Mouse (Mus musculus): Measurements from ENCODE around the gene Sppl3. TPM values are rescaled to one million over a fixed set of nuclear protein-coding genes. Genes with fewer than 3 reads are reported as not detected.
"Not testable (repeated sequence)": the region's sequence is repeated elsewhere in the genome, so short reads cannot be mapped to it uniquely, and the experiment has no call there.

Sppl3 gene
- polyA plus RNA-seq, 1 experiment from 2014 or later: 6.9 TPM

DNA sequence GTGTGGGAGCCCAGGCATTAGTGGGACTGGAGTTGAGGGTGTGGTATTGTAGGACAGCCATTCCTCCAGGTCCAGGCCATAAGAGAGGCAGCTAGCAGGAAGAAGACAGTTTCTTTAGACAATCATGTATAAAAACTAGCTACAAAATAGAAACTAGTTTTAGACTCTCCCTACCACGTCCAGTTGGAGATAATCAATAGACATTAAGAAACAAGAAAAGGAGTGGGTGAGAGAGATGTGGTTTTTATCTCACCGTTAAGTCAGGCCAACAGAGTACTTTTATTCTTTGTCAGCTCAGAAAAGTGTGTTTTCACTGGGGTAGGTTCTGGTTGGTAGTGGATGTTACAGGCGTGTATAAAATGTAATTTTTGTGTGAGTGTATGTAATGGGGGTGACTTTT is 50.0 kb downstream of the Sppl3 start:
- H3K9ac ChIP-seq: no peak overlapping the region
- no peaks in the 10 kb centered on the region for H3K27me3 ChIP-seq (replicated peaks)
- H3K4me1 ChIP-seq: peaks cover 68% of the 10 kb centered on the region
- peaks cover 30% of the 10 kb centered on the region for H3K36me3 ChIP-seq
- ATAC-seq (ENCODE audit: extremely low read depth, insufficient number of reproducible peaks, low FRiP score, low TSS enrichment): no peak
- no peak overlapping the region for H3K4me2 ChIP-seq
- 83% methylated on average over 3 of the region's 3 CpGs for WGBS
- no peaks in the 10 kb centered on the region for H3K9me3 ChIP-seq
- H3K27ac ChIP-seq (replicated peaks): no peak overlapping the region
- no peak overlapping the region for H3K4me3 ChIP-seq

DNA sequence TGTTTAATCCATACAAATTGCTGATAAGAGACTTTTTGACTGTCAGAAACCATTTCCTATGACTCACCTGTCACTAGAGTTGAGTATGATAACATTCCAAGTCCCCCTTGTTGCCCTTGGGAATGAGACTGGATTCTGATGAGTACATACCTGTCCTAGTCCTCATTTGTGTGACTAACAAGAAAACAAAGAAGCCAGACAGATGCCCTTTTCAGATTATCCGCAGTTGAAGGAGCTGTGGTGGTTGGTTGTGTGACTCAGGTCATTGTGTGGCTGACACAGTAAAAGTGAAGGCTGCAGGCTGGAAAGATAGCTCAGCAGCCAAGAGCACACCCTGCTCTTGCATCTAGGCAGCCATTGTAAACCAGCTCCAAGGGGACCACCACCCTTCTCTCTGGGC is 51.6 kb downstream of the Sppl3 start:
- Histone ChIP-seq H3K27ac (replicated peaks) (no peak overlapping the region), H3K4me3 (no peak overlapping the region), H3K9ac (no peak overlapping the region), H3K27me3 (replicated peaks) (no peaks in the 10 kb centered on the region), H3K36me3 (peaks cover 30% of the 10 kb centered on the region), H3K4me1 (peaks cover 74% of the 10 kb centered on the region), H3K4me2 (no peak overlapping the region), H3K9me3 (no peaks in the 10 kb centered on the region)
- no peak for ATAC-seq (ENCODE audit: extremely low read depth, insufficient number of reproducible peaks, low FRiP score, low TSS enrichment)
- WGBS: 65% methylated on average over 1 of the region's 1 CpGs

DNA sequence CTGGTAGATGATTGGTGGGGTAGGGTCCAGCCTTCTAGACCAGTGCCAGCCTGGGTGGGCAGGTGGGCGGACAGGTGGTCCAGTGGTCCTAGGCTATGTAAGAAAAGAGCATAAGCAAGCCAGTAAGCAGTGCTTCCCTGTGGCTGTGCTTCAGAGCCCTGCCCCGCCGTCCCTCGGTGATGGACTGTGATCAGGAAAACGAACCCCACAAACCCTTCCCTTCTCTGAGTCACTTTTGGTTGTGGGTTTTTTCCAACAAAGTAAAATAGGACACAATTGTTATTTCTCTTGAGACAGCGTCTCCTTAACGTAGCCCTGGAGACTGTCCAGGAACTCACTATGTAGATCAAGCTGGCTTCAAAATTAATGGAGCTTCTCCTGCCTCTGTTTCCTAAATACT is 52.5 kb downstream of the Sppl3 start:
- Histone ChIP-seq H3K27ac (replicated peaks) (no peak overlapping the region), H3K27me3 (replicated peaks) (no peaks in the 10 kb centered on the region), H3K4me2 (no peak overlapping the region), H3K36me3 (peaks cover 30% of the 10 kb centered on the region), H3K9me3 (no peaks in the 10 kb centered on the region), H3K4me1 (peaks cover 77% of the 10 kb centered on the region), H3K9ac (no peak overlapping the region), H3K4me3 (no peak overlapping the region)
- ATAC-seq (ENCODE audit: extremely low read depth, insufficient number of reproducible peaks, low FRiP score, low TSS enrichment): no peak
- 94% methylated on average over 7 of the region's 7 CpGs for WGBS

DNA sequence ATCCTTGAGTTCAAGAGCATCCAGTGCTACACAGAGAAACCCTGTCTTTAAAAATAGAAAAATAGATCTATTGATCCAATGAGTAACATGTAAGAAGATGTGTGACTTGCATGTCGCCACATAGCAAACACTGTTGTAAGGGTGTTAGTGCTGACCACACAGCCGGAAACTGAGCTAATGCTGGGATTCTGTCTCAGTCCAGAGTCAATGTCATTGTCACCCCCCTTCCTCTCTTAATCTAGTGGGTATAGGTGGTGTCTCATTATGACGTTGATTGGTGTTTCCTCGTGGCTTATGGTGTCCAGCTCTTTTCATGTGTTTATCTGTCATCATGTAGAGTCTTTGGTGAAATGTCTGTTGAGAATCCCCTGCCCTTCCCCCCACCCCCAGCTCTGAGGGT is 55.3 kb downstream of the Sppl3 start:
- Histone ChIP-seq H3K27me3 (replicated peaks) (no peaks in the 10 kb centered on the region), H3K4me2 (no peak overlapping the region), H3K36me3 (peaks cover 29% of the 10 kb centered on the region), H3K27ac (replicated peaks) (no peak overlapping the region), H3K9ac (no peak overlapping the region), H3K4me1 (peaks cover 75% of the 10 kb centered on the region), H3K9me3 (no peaks in the 10 kb centered on the region), H3K4me3 (no peak overlapping the region)
- 40% methylated on average over 4 of the region's 4 CpGs for WGBS
- no peak for ATAC-seq (ENCODE audit: extremely low read depth, insufficient number of reproducible peaks, low FRiP score, low TSS enrichment)

DNA sequence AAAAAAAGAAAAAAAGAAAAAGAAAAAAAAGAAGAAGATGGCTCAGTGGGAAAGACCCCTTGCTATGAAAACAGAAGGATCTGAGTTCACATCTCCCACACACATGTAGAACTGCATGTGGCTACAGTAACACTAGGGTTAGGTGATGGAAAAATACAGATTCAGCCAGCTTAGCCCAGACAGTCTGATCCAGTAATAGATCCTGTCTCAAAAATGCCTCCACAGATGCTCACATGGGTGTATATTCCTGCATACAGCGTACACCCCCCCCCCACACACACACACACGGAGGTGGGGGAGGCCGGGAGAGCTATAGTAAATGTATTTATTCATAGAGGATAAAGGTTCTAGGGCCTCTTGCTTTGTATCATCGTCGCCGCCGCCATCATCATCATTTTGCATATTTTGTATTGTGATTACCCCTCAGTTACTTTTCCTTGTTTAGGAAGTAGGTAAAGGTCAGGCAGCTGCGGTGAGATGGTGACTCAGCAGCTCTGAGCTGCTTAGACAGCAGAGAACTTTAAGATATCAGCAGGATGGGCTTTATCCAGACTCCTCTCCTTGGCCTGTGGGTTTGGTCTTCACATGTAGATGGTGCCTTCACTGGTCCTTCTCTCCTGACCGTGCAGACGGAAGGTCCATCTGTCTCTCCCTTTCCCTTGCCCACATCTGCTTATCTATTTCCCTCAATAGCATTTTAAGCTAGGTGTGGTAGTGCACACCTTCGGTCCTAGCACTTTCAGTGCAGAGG is 57.9 kb downstream of the Sppl3 start:
- Histone ChIP-seq H3K4me3 (no peak overlapping the region), H3K9me3 (no peaks in the 10 kb centered on the region), H3K27me3 (replicated peaks) (no peaks in the 10 kb centered on the region), H3K4me2 (peak overlapping the region; percentile 25; the same call in 1 of the 2 replicates), H3K4me1 (peaks cover 87% of the 10 kb centered on the region), H3K36me3 (peaks cover 7% of the 10 kb centered on the region), H3K9ac (no peak overlapping the region), H3K27ac (replicated peaks) (peak overlapping the region; percentile 58)
- WGBS: 79% methylated on average over 11 of the region's 11 CpGs
- ATAC-seq (ENCODE audit: extremely low read depth, insufficient number of reproducible peaks, low FRiP score, low TSS enrichment): no peak

DNA sequence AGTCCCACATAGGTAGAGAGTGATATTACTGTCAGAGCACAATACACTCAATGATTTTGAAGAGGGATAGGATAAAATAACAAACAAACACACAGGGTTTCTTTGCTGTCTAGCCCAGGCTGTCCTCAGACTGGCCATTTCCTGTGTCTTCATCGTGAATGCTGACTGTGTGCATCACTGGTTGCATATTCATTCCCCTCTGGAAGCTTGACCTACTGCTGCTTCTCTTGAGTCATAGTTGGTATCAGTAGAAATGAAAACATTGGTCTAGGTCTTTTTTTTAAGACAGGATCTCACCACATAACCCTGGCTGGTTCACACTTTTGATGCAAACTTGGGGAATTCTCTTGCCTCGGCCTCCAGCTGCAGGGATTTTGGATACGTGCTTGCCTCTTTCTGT is 58.7 kb downstream of the Sppl3 start:
- 84% methylated on average over 3 of the region's 3 CpGs for WGBS

DNA sequence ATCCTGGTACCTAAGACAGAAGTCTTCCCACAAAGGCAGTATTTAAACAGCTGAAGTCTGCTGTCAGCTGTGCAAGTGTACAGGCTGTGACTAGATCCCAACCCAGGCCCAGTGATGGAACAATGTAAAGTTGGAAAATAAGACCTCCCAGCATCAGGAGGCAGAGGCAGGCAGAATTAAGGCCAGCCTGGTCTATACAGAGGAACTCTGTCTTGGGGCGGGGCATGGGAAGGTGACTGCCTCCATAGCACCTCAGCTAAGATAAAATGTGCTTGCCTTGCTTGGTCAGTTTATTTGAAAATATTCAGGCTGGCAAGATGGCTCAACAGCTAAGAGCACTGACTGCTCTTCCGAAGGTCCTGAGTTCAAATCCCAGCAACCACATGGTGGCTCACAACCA is 59.5 kb downstream of the Sppl3 start:
- no peak for ATAC-seq (ENCODE audit: extremely low read depth, insufficient number of reproducible peaks, low FRiP score, low TSS enrichment)
- peaks cover 11% of the 10 kb centered on the region for H3K36me3 ChIP-seq
- H3K4me1 ChIP-seq: peaks cover 75% of the 10 kb centered on the region
- 86% methylated on average over 2 of the region's 2 CpGs for WGBS
- H3K4me2 ChIP-seq: no peak overlapping the region
- H3K27ac ChIP-seq (replicated peaks): no peak overlapping the region
- no peaks in the 10 kb centered on the region for H3K9me3 ChIP-seq
- H3K9ac ChIP-seq: no peak overlapping the region
- H3K4me3 ChIP-seq: no peak overlapping the region
- no peaks in the 10 kb centered on the region for H3K27me3 ChIP-seq (replicated peaks)

More for the DNA sequence above, 58.7 kb downstream of the Sppl3 start:
- Histone ChIP-seq H3K27me3 (replicated peaks) (no peaks in the 10 kb centered on the region), H3K36me3 (peaks cover 2% of the 10 kb centered on the region), H3K9me3 (no peaks in the 10 kb centered on the region), H3K27ac (replicated peaks) (no peak overlapping the region), H3K9ac (no peak overlapping the region), H3K4me2 (peak overlapping the region; percentile 21; the same call in 1 of the 2 replicates), H3K4me3 (no peak overlapping the region), H3K4me1 (peaks cover 84% of the 10 kb centered on the region)
- no peak for ATAC-seq (ENCODE audit: extremely low read depth, insufficient number of reproducible peaks, low FRiP score, low TSS enrichment)

DNA sequence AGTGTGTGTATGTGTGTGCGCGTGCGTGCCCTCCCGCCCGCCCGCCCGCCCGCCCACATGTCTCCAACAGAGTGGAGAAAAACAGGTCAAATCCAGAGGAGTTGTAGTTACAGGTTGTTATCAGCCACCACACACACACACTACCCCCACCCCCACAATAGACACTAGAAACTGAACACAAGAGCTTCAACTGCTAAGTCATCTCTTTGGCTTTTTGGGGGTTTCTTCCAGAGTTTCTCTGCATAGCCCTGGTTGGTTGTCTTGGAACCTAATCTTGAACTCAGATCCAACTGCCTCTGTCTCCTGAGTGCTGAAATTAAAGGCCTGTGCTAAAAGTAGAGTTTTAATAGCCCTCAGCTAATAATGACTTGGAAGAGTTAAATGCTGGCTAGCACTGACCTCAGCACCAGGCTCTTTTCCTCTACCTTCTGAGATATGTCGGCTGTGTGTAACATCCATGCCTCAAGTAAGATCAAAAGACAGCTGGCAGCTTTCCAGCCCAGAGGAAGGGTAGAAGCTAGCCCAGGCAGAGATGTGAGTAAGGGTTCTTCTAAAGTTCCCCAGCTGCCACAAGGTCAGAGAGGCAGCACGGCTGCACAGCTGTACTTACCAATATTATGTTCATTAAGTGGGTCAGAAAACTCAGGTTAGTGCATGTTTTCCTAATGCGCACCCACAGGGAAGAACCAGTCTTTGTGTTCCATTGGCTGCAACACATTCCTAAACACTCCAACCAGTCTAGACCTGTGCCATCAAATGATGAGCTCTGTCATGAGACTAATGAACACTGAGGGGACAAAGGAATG is 60.4 kb downstream of the Sppl3 start:
- Histone ChIP-seq H3K4me2 (peak overlapping the region; percentile 25; the same call in 1 of the 2 replicates), H3K9ac (no peak overlapping the region), H3K9me3 (no peaks in the 10 kb centered on the region), H3K4me3 (no peak overlapping the region), H3K36me3 (peaks cover 19% of the 10 kb centered on the region), H3K27me3 (replicated peaks) (no peaks in the 10 kb centered on the region), H3K4me1 (peaks cover 73% of the 10 kb centered on the region), H3K27ac (replicated peaks) (peak overlapping the region; percentile 29)
- ATAC-seq (ENCODE audit: extremely low read depth, insufficient number of reproducible peaks, low FRiP score, low TSS enrichment): no peak
- WGBS: 61% methylated on average over 11 of the region's 11 CpGs

DNA sequence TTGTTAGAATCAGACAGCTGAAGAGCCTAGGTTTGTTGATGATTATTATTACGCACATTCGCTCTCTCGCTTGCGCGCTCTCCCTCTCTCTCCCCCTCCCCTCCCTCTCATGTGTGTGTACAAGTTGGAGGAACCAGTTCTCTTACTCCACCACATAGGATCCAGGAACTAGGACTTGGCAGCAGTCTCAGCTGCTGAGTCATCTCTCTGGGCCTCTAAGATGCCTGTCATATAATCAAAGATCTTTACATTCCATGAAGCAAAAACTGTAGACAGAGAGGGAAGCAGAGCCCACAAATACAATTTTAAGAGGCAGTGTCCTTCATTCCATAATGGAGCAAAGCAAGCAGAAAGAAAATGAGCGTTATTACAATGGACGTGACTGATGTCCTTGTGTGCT is 61.2 kb downstream of the Sppl3 start:
- Histone ChIP-seq H3K9me3 (no peaks in the 10 kb centered on the region), H3K27me3 (replicated peaks) (no peaks in the 10 kb centered on the region), H3K9ac (no peak overlapping the region), H3K4me1 (peaks cover 66% of the 10 kb centered on the region), H3K27ac (replicated peaks) (peak overlapping the region; percentile 29), H3K4me3 (no peak overlapping the region), H3K4me2 (peak overlapping the region; percentile 21; the same call in 1 of the 2 replicates), H3K36me3 (peaks cover 19% of the 10 kb centered on the region)
- 85% methylated on average over 7 of the region's 7 CpGs for WGBS
- ATAC-seq (ENCODE audit: extremely low read depth, insufficient number of reproducible peaks, low FRiP score, low TSS enrichment): no peak

DNA sequence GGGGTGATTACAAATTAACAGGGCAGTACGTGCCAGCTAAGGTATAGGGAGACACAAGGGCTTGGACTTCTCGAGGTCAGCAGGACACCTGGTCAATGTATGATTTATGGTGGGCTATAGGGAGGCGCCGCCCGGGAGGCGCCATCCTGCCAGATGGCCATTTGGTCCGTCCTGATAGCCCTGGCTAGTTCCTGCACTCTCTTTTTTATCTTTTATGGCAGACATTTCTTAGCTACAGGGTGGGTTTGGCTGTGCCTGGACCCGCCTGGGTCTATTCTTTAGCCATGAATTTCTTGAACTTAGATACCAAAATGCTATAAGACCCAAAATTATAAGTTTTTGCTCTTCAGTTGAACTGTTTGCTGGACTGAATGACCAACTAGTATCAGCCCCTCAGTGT is 62.4 kb downstream of the Sppl3 start:
- not testable (repeated sequence) for H3K4me3 ChIP-seq; H3K27me3 ChIP-seq (replicated peaks); ATAC-seq (ENCODE audit: extremely low read depth, insufficient number of reproducible peaks, low FRiP score, low TSS enrichment); H3K27ac ChIP-seq (replicated peaks); H3K9me3 ChIP-seq; H3K9ac ChIP-seq
- peaks cover 19% of the 10 kb centered on the region for H3K36me3 ChIP-seq
- H3K4me1 ChIP-seq: peaks cover 55% of the 10 kb centered on the region
- 76% methylated on average over 8 of the region's 8 CpGs for WGBS
- H3K4me2 ChIP-seq: peak overlapping the region; percentile 21; the same call in 1 of the 2 replicates

DNA sequence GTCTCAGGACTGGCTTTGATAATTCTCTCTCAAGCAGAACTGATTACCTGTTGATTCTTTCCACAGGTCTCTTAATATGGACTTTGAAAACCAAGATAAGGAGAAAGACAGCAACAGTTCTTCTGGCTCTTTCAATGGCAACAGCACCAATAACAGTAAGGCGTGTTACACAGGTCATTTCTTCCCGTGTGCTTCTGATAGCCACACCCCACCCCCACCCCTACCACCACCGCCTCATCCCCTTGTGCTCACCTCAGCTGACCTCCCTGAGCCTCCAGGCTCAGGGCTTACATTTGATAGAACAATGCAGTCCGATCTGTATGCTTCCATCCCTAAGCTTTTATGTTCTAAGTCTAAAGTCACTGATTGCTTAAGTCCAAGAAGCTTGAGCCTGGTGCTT is 63.8 kb downstream of the Sppl3 start:
- H3K4me2 ChIP-seq: no peak overlapping the region
- H3K36me3 ChIP-seq: peaks cover 19% of the 10 kb centered on the region
- no peaks in the 10 kb centered on the region for H3K27me3 ChIP-seq (replicated peaks)
- WGBS: 64% methylated on average over 4 of the region's 4 CpGs
- peaks cover 40% of the 10 kb centered on the region for H3K4me1 ChIP-seq
- H3K27ac ChIP-seq (replicated peaks): no peak overlapping the region
- no peaks in the 10 kb centered on the region for H3K9me3 ChIP-seq
- no peak overlapping the region for H3K9ac ChIP-seq
- ATAC-seq (ENCODE audit: extremely low read depth, insufficient number of reproducible peaks, low FRiP score, low TSS enrichment): no peak
- no peak overlapping the region for H3K4me3 ChIP-seq

Measured in heart, embryonic 13.5 days (tissue).